Comparison of ENCODE assay signal across 14 mouse cellular contexts in the genomic region with DNA sequence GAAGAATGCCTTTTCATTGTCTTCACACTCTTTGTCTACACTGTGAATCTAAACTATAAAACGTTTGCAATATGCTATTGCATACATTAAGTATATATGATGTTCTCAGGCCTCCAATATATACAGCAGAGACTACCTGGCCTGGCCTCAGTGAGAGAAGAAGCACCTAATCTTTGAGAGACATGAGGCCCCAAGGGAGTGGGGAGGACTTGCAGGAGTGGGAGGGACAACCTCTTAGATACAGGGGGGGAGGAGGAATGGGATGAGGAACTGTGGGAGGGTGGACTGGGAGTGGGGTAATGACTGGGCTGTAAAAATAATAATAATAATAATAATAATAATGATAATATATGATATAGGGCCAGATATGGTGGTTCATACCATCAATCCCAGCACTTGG.
"Had no signal": no experiment of that assay in that cellular context is flagged by ENCODE, and none has a peak within 500 bp of the region (broad histone marks: within the 10 kb centered on the region; RNA-seq: fewer than 3 reads in every experiment).

No protein-coding gene starts in this region.

- H3K27ac ChIP-seq: midbrain, embryonic 10.5 days; midbrain, embryonic 12.5 days; midbrain, embryonic 15.5 days; neural tube, embryonic 12.5 days; stomach, embryonic 15.5 days; stomach, postnatal 0 days had no signal

- H3K9ac ChIP-seq: lung, embryonic 14.5 days; midbrain, embryonic 12.5 days; midbrain, embryonic 15.5 days; neural tube, embryonic 12.5 days; stomach, embryonic 15.5 days had no signal

- DNase-seq: lung, adult 18-20 months; lung, embryonic 14.5 days; lung, postnatal 10 days; lung, postnatal 4 days; right cerebral cortex, postnatal 14 days; thymus, adult 2 months; thymus, postnatal 25 days; thymus, postnatal 4 days had no signal

- H3K27me3 ChIP-seq: midbrain, embryonic 12.5 days; midbrain, embryonic 15.5 days; neural tube, embryonic 12.5 days; stomach, embryonic 15.5 days had no signal

- ATAC-seq: midbrain, embryonic 15.5 days had no signal

- H3K9me3 ChIP-seq: midbrain, embryonic 10.5 days; midbrain, embryonic 12.5 days; midbrain, embryonic 15.5 days; neural tube, embryonic 12.5 days; stomach, embryonic 15.5 days had no signal

- H3K4me1 ChIP-seq: midbrain, embryonic 10.5 days; midbrain, embryonic 12.5 days; midbrain, embryonic 15.5 days; neural tube, embryonic 12.5 days; stomach, embryonic 15.5 days had no signal

- H3K36me3 ChIP-seq: midbrain, embryonic 10.5 days; midbrain, embryonic 12.5 days; midbrain, embryonic 15.5 days; neural tube, embryonic 12.5 days; stomach, embryonic 15.5 days had no signal

- H3K4me2 ChIP-seq: lung, embryonic 14.5 days; midbrain, embryonic 12.5 days; midbrain, embryonic 15.5 days; neural tube, embryonic 12.5 days; stomach, embryonic 15.5 days had no signal

- H3K4me3 ChIP-seq: midbrain, embryonic 10.5 days; midbrain, embryonic 12.5 days; midbrain, embryonic 15.5 days; neural tube, embryonic 12.5 days; stomach, embryonic 15.5 days had no signal
